Mouse (Mus musculus): Measurements from ENCODE around the gene Scgb2b15. TPM values are rescaled to one million over a fixed set of nuclear protein-coding genes. Genes with fewer than 3 reads are reported as not detected.
"Not testable (repeated sequence)": the region's sequence is repeated elsewhere in the genome, so short reads cannot be mapped to it uniquely, and the experiment has no call there.

Scgb2b15 gene
- total RNA-seq (2021): not detected

GRCm38 (mm10) chr7:32829562-32829961 is at the start of gene Scgb2b15:
TSS of gene Scgb2b15 (minus strand) at chr7:32829662.
- intact Hi-C loops (cut with DNase I); DNase-seq (ENCODE audit: low spot score in 2 of 2): not testable (repeated sequence)

- intact Hi-C loops (cut with DNase I); DNase-seq (ENCODE audit: low spot score in 2 of 2): not testable (repeated sequence)
Measured at GRCm38 (mm10) chr7:32836254-32836653, 6.8 kb upstream of the Scgb2b15 start, which contains the start of gene Scgb1b15. TSS of gene Scgb1b15 (plus strand) at chr7:32836554.

Other genes starting within 250 kb of the Scgb2b15 start
- not detected for gene Scgb1b15, start 6.9 kb upstream of the Scgb2b15 start, total RNA-seq (2021)
- not detected for gene Scgb2b17, start 226.9 kb upstream of the Scgb2b15 start, total RNA-seq (2021)
- not detected for gene Scgb1b17, start 233.8 kb upstream of the Scgb2b15 start, total RNA-seq (2021)